Mouse (Mus musculus): ENCODE measurements at regions not wholly inside any gene's neighbourhood (a gene's known extent, or its start where the extent isn't known, plus 50 kb on each side); places are given as distances from the start of the nearest gene placed in this dataset.

DNA sequence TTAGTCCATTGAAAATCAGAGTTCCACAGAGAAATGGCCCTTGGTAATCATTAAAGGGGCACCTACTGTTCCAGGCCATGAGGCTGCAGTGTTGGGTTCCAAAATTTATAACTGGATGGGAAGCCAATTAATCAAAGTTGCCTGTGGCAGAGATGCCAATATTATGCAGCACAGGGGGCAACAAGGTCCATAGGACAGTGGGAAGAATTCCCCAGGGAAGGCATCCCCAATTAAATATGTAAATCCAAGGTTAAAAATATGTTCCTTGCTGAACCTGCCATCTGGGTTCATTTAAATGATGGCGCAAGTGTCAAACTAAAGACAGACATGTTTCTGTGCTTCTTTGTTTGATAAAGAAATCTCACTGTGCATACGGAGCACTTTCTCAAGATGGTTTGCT lies 273.1 kb upstream of the Sema6d start:
- TF ChIP-seq CTCF (IDR thresholded peaks at IDR 0.05; ENCODE audit: borderline replicate concordance, extremely low read depth, insufficient read depth, insufficient read length) (no peak), POLR2A (IDR thresholded peaks at IDR 0.05; ENCODE audit: borderline replicate concordance, extremely low read depth, insufficient read depth, insufficient read length, poor library complexity, severe bottlenecking) (no peak)
